Comparison of ENCODE assay signal across 22 mouse cellular contexts in the genomic region with DNA sequence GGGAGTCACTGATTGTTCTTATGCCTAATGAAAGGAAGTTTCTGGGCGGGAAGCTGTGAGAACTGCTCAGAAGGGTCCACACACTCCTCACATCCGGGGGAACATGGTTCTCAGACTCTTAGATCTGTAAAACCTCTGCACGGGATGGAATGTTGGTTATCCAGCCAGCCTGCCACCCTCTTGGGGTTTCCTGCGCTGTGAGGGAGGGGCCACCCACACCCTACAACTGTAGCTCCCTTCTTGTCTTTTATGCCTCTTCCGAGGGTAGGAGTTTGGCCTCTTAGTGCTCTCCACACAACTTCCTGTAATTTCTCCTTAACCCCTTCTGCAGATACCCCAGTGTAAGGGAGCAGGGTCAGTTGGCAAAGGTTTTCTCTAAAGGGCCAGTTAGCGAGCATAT. TPM values are rescaled to one million over a fixed set of nuclear protein-coding genes. Genes with fewer than 3 reads are reported as not detected.
DNase-seq lines count a peak whose midpoint lies in the region; ATAC-seq lines count a peak whose summit lies in the region.
"Had no signal": no experiment of that assay in that cellular context is flagged by ENCODE, and none has a peak within 500 bp of the region (broad histone marks: within the 10 kb centered on the region; RNA-seq: fewer than 3 reads in every experiment).

No protein-coding gene starts in this region.

- WGBS in heart, embryonic 15.5 days: 58% methylated on average over 6 of the region's 6 CpGs
- WGBS in liver, embryonic 16.5 days (ENCODE audit: insufficient replicate concordance): 25% methylated on average over 6 of the region's 6 CpGs

- H3K4me2 ChIP-seq in heart, embryonic 15.5 days: no peak overlapping the region
- no peak overlapping the region for H3K4me2 ChIP-seq in liver, embryonic 16.5 days (ENCODE audit: low read depth, low read length)
- H3K4me2 ChIP-seq: forebrain, embryonic 13.5 days; heart, embryonic 11.5 days; hindbrain, embryonic 15.5 days; intestine, embryonic 15.5 days; limb, embryonic 12.5 days; midbrain, embryonic 12.5 days; neural tube, embryonic 13.5 days had no signal

- H3K4me1 ChIP-seq in heart, embryonic 15.5 days (replicated peaks): peaks cover 5% of the 10 kb centered on the region
- H3K4me1 ChIP-seq in liver, embryonic 16.5 days (ENCODE audit: control insufficient read depth, low read depth, low read length): no peaks in the 10 kb centered on the region
- H3K4me1 ChIP-seq: forebrain, embryonic 13.5 days; intestine, embryonic 15.5 days; midbrain, embryonic 12.5 days had no signal

- H3K4me3 ChIP-seq in heart, embryonic 15.5 days: no peak overlapping the region
- H3K4me3 ChIP-seq in liver, embryonic 16.5 days (ENCODE audit: low read depth, low read length): no peak overlapping the region
- H3K4me3 ChIP-seq: forebrain, embryonic 13.5 days; hindbrain, embryonic 15.5 days; intestine, embryonic 15.5 days; limb, embryonic 12.5 days; midbrain, embryonic 12.5 days; neural tube, embryonic 13.5 days had no signal

- 0 out of 2 replicates have a peak, but pooled peaks have one; percentile 30 for ATAC-seq in heart, embryonic 15.5 days (replicated peaks; ENCODE audit: insufficient number of reproducible peaks, insufficient read depth, low FRiP score, low read depth)
- ATAC-seq in liver, embryonic 16.5 days (ENCODE audit: low read depth): peak; percentile 16; the same call in 1 of the 2 replicates
- no peak for ATAC-seq in megakaryocyte, adult 5-6 weeks (ENCODE audit: poor library complexity, severe bottlenecking)
- ATAC-seq in monocyte, adult 5-6 weeks (replicated peaks; ENCODE audit: insufficient number of reproducible peaks, low FRiP score, low TSS enrichment, poor library complexity, severe bottlenecking): no peak
- ATAC-seq: forebrain, embryonic 13.5 days; intestine, embryonic 15.5 days had no signal

- no peak overlapping the region for H3K9ac ChIP-seq in heart, embryonic 15.5 days
- no peak overlapping the region for H3K9ac ChIP-seq in liver, embryonic 16.5 days (ENCODE audit: low read depth, low read length)
- H3K9ac ChIP-seq: forebrain, embryonic 13.5 days; hindbrain, embryonic 15.5 days; intestine, embryonic 15.5 days; limb, embryonic 12.5 days; midbrain, embryonic 12.5 days; neural tube, embryonic 13.5 days had no signal

- H3K36me3 ChIP-seq in heart, embryonic 15.5 days: peaks cover 18% of the 10 kb centered on the region
- H3K36me3 ChIP-seq in liver, embryonic 16.5 days (ENCODE audit: control insufficient read depth, insufficient read depth): peaks cover 5% of the 10 kb centered on the region

- H3K9me3 ChIP-seq in heart, embryonic 15.5 days (replicated peaks): no peaks in the 10 kb centered on the region
- no peaks in the 10 kb centered on the region for H3K9me3 ChIP-seq in liver, embryonic 16.5 days (replicated peaks; ENCODE audit: control insufficient read depth, low read length)
- H3K9me3 ChIP-seq: forebrain, embryonic 13.5 days; hindbrain, embryonic 15.5 days; intestine, embryonic 15.5 days; limb, embryonic 12.5 days; midbrain, embryonic 12.5 days; neural tube, embryonic 13.5 days had no signal

- intact Hi-C loops in heart, postnatal 14 days (cut with DNase I): no loop called here

- H3K27me3 ChIP-seq in heart, embryonic 15.5 days: no peaks in the 10 kb centered on the region
- H3K27me3 ChIP-seq in liver, embryonic 16.5 days (ENCODE audit: control insufficient read depth, insufficient read depth, low read depth, low read length): no peaks in the 10 kb centered on the region
- H3K27me3 ChIP-seq: CH12.LX; forebrain, embryonic 13.5 days; hindbrain, embryonic 15.5 days; intestine, embryonic 15.5 days; limb, embryonic 12.5 days; midbrain, embryonic 12.5 days; neural tube, embryonic 13.5 days had no signal

- DNase-seq in heart, postnatal 14 days: no peak
- peak; percentile 44 for DNase-seq in T-cell, adult 2 months (ENCODE audit: low spot score)
- DNase-seq in thymus, postnatal 14 days: peak; percentile 58
- DNase-seq in adipocyte (ENCODE audit: low spot score): no peak
- DNase-seq: cerebellum, adult 18-20 months; gastrocnemius, postnatal 25 days; heart, postnatal 36 days; kidney, adult 9 months; kidney, postnatal 4 days; lung, adult 2 months had no signal

- H3K27ac ChIP-seq in heart, embryonic 15.5 days: no peak overlapping the region
- H3K27ac ChIP-seq in liver, embryonic 16.5 days (ENCODE audit: low read length): no peak overlapping the region
- H3K27ac ChIP-seq: forebrain, embryonic 13.5 days; hindbrain, embryonic 15.5 days; intestine, embryonic 15.5 days; limb, embryonic 12.5 days; midbrain, embryonic 12.5 days; neural tube, embryonic 13.5 days had no signal

RNA-seq across cellular contexts. Expression of gene Itga9, which starts 23.7 kb away (rescaled TPM):
- polyA plus RNA-seq in heart, embryonic 15.5 days (2015; fragmentation: Nextera tagmentation; extraction: Ambion mirVana): 12.0 and 13.5 TPM in 2 replicates
- total RNA-seq in heart, postnatal 14 days (2021): 10 to 100 TPM; 74.4 to 88.1 TPM
- polyA plus RNA-seq in liver, embryonic 16.5 days (2015; fragmentation: Nextera tagmentation; extraction: Ambion mirVana): 1.1 and 1.4 TPM in 2 replicates
- 0.87 TPM in 1 of 2 replicates, not detected in the other for total RNA-seq in megakaryocyte, adult 5-6 weeks (2015)
- total RNA-seq in megakaryocyte, adult 5-6 weeks (2017): 0.04 and 0.28 TPM in 2 replicates
- total RNA-seq in monocyte, adult 5-6 weeks (2017): 0.10 to 3.6 TPM in 2 of 3 replicates, not detected in the other
- total RNA-seq: CH12.LX had no signal

Comparison
In these comparisons a context has a peak if more than half of its experiments do, and no peak if none do; other contexts are left out.
1. ATAC-seq: peak in heart, embryonic 15.5 days (single experiment) and liver, embryonic 16.5 days (single experiment); none in megakaryocyte, adult 5-6 weeks (single experiment) and monocyte, adult 5-6 weeks (single experiment).
2. DNase-seq: peak in T-cell, adult 2 months (single experiment) and thymus, postnatal 14 days (single experiment); none in heart, postnatal 14 days (0 of 2) and adipocyte (single experiment).
3. RNA of gene Itga9, which starts 23.7 kb away (total RNA-seq): 74.4 to 88.1 TPM in heart, postnatal 14 days; 0.04 to 0.87 TPM in megakaryocyte, adult 5-6 weeks and 0.10 to 3.6 TPM in monocyte, adult 5-6 weeks; every median in the first group is over 10 times any median in the second.